Mouse (Mus musculus): ENCODE measurements around the gene Psrc1. TPM values are rescaled to one million over a fixed set of nuclear protein-coding genes. Genes with fewer than 3 reads are reported as not detected.

The Psrc1 gene
- total RNA-seq, 4 experiments from 2014 or later, result not detected

GRCm38 (mm10) chr3:108384425-108384824 lies 786 bp downstream of the Psrc1 start:
- no peak for DNase-seq (ENCODE audit: low spot score in 2 of 2)

DNA sequence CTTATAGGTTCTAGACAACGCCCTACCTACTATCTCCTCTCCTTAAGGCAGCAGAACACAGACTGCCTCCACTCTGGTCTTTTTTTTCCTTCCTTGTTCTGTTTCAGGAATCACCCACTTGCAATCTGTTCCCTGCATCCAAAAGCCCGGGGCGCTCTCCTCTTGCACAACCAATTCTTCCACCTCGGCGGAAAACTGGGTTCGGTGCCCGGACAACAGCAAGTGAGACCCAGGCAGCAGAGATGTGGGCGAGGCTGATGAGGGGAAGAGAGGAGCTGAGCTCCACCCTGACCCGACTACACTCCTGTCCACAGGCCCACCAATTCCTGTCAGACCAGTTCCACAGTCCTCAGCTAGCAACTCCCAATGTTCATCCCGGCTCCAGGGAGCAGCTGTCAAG lies 2.5 kb downstream of the Psrc1 start:
- DNase-seq (ENCODE audit: low spot score in 2 of 2), result no peak

DNA sequence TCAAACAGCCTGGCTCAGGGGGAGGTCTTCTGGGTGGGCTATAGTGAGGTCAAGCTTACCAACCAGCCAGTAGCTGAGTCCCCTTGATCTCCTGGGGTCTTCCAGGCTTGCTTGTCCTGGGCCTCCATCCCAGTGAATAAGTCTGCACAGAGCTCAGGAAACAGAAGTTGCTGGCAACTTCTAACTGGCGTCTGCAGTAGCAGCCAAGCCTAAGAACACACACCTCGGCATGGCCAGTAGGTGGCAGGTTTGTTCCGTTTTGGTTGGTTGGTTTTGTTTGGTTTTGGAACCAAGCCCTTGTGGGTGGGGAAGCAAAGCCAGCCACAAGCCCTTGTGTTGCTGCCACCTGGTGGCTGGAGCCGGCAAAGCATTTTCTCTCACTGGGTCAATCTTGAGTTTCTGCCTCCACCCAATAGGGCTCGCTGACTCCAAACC lies 5.5 kb downstream of the Psrc1 start:
- peak; percentile 89 to 90 for DNase-seq (ENCODE audit: low spot score in 2 of 2)

- DNase-seq (ENCODE audit: low spot score in 2 of 2), result no peak
Measured at GRCm38 (mm10) chr3:108392299-108392698, 8.7 kb downstream of the Psrc1 start.

GRCm38 (mm10) chr3:108392793-108393192 lies 9.2 kb downstream of the Psrc1 start:
- no peak for DNase-seq (ENCODE audit: low spot score in 2 of 2)

DNA sequence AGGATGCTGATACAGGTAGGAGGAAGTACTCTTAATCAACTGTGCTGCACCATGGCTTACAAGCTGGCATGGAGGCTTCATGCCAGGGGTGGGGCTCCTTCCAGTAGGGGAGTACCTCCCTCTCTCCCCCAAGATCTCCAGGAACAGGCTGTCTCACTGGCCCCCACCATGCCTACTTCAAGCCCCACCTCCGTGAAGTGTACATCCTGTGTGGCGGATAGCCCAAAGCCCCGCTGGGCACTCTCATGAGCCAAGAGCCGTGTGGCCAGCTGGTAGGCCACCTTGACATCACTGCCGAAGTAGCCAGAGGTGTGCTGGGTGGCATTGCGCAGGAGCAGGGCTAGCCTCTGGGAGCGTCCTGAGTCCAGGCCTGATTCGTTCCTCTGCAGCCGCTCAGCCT lies 14.6 kb downstream of the Psrc1 start:
- no peak for DNase-seq (ENCODE audit: low spot score in 2 of 2)

- DNase-seq (ENCODE audit: low spot score in 2 of 2), result no peak
Measured at GRCm38 (mm10) chr3:108400442-108400841, 16.8 kb downstream of the Psrc1 start.

GRCm38 (mm10) chr3:108401692-108402527 lies 18.3 kb downstream of the Psrc1 start:
- peak; percentile 82 to 90 for DNase-seq (ENCODE audit: low spot score in 2 of 2)

GRCm38 (mm10) chr3:108402528-108402920 lies 18.9 kb downstream of the Psrc1 start:
- DNase-seq (ENCODE audit: low spot score in 2 of 2), result no peak

DNA sequence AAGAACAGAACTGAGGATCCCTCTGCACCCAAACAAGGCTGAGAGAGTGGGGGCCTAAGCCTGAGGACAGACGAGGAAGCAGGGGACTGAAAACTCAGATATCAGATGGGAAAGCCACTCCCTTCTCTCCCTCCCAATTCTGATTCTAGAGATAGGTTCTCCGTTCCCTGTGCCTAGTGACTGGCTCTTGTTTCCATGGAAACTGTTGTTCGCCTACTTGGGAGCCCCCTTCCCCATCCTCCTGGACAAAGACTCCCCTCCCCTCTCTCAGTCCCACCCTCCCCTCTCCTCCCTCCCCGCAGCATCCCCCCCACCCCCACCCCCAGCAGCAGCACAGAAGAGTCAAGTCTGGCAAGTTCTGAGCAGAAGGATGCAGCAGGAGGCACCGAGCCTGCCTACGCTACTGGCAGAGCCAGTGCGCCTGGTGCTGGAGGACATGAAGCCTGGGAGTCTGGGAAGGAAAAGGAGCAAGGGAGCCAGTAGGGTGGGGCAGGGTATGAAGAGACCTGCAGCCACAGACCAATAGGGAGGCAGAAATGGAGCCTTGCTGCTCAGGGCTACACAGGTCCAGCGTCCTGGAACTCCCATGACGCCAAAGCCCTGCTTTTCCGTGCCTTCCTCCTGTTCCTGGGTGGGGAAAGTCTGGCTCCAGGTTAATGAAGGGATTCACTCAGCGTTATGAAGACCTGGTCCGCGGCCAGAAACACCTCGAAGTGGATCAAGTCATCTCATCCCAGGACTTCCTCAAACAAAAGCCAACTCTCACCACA lies 22.1 kb downstream of the Psrc1 start:
- no peak for DNase-seq (ENCODE audit: low spot score in 2 of 2)

DNA sequence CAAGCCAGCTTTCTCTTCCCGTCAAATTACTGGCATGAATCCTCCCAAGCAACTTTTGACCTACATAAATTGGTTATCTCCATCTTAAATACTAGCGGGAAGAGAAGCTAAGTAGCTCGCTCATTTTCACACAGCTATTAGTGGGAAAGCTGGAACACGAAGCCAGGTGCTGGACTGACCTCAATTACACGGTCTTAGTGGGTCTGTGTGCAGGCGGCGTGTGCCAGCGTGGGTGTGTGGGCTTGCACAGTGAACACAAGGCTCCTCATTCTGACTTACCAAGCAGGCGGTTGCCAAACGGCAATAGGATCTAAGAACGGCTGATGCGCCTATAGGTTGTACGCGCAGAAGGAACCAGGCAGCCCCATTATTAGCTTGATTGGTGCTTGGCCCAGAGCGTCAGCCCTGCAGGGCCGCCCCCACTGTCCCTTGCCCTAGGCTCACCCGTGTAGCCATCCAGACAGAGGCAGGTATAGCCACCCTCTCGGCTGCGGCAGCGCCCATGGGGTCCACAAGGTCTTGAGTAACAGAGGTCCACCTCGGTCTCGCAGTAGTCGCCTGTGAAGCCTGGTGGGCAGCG lies 22.8 kb downstream of the Psrc1 start:
- DNase-seq (ENCODE audit: low spot score in 2 of 2), result no peak

DNA sequence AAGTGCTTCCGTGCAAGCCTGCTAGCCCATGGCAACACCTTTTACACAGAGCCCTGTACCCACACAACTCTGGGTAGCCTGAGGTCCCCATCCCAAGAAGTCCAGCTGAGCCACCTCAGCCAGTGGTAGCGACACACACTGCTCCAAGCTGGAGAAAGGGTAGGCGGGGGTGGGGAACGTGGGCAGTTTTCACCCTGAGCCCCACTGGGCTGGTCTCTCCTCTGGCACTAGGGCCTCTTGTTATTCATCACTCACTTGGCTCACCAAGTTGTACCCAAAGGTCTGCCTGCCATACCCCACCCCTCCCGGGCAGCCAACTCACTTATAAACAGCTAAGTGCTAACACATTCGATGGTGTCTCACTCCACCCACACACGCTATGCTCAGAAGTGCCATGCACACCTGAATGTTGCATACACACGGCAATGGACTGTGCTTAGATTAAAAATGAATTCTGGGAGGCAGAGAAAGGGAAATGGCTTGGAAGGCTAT lies 24.9 kb downstream of the Psrc1 start:
- DNase-seq (ENCODE audit: low spot score in 2 of 2), result no peak

- no peak for DNase-seq (ENCODE audit: low spot score in 2 of 2)
Measured at GRCm38 (mm10) chr3:108409656-108410358, 26.2 kb downstream of the Psrc1 start.

GRCm38 (mm10) chr3:108410359-108410714 lies 26.7 kb downstream of the Psrc1 start:
- DNase-seq (ENCODE audit: low spot score in 2 of 2), result no peak

- no peak for DNase-seq (ENCODE audit: low spot score in 2 of 2)
Measured at GRCm38 (mm10) chr3:108411026-108411753, 27.6 kb downstream of the Psrc1 start.

DNA sequence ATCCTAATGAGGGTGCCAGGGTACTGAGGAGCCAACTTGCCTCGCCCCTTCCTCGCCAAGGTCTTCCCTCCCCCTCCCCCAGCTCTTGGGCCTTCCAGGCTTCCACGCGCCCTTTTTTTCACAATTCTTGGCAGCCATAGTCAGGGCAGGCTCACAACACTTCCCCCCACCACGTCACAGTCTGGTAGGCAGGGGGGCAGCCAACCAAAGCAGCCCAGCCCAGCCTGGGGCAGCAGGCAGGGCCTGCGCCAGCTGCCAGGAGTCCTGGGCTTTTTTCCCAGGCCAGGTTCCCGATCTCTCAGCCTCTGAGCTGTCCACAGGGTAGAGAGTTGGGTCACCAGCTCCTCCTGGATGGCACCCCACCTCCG lies 28.1 kb downstream of the Psrc1 start:
- no peak for DNase-seq (ENCODE audit: low spot score in 2 of 2)

DNA sequence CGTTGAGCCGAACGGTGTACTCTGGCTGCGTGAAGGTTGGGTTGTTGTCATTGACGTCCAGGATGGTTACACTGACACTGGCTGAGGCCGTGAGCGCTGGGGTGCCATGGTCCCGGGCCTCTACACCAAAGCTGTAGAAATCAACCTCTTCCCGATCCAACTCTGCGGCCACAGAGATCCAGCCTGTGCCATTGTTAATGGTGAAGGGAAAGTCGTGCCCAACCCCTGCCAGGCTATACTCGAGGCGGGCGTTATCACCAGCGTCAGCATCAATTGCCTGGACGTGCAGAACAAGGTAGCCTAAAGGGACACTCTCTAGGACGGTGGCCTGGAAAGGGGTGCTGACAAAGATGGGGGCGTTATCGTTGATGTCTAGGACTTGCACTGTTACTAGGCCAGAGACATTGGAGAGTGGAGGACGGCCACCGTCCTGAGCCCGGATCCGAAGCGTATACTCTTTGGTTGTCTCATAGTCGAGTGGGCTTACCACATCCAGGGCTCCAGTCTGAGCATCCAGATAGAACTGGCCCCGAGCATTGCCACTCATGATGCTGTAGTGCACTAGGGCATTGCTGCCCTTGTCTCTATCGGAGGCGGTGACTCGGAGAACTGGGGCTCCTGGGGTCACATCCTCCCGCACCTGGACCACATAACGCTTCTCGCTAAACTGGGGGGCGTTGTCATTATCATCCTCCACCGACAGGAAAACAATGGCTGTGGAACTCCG lies 30.2 kb downstream of the Psrc1 start:
- no peak for DNase-seq (ENCODE audit: low spot score in 2 of 2)

- no peak for DNase-seq (ENCODE audit: low spot score in 2 of 2)
Measured at GRCm38 (mm10) chr3:108414857-108415830, 31.5 kb downstream of the Psrc1 start, which contains the start of gene Celsr2. TSS of gene Celsr2 (minus strand) at chr3:108415552.

DNA sequence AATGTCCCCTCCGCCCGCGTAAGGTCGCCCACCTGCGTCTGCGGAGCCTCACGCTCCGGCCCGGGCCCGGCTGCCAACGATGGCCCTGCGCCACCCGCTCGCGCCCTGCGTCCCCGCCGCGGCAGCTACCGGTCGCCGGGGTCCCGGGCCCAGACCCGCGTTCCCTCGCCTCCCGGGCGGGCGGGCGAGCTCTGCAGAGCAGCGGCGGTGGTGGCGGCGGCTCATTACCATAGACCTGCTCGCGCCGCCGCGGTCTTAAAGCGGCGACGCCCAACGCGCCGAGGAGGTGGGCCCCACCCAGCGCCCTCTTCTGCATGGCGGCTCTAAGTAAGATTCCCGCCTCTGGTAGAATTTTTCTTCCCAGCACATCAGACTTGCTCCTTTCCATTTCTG lies 32.2 kb downstream of the Psrc1 start:
- DNase-seq (ENCODE audit: low spot score in 2 of 2), result peak; percentile 32 to 50
